Mouse (Mus musculus) lung, adult 2 months (tissue): ENCODE data around the gene Txndc11.

ENCODE experiments used
- CTCF ChIP-seq: fragments of 200-500 bp; IDR thresholded peaks from 2 replicates; pipeline ENCODE4 v1.5.1; 2011; ENCODE audit warnings: mild to moderate bottlenecking, low read length, control low read depth; ENCODE audit not compliant: insufficient read depth
- POLR2A ChIP-seq: fragments of 200-500 bp; IDR thresholded peaks from 2 replicates; pipeline ENCODE4 v1.6.1; 2011; ENCODE audit warnings: low read depth, mild to moderate bottlenecking, control low read depth, low read length, borderline replicate concordance; ENCODE audit errors: extremely low read depth

GRCm38 (mm10) chr16:11055916-11056315 lies 78.5 kb downstream of the Txndc11 start:
- TF ChIP-seq CTCF (no peak), POLR2A (no peak)
